In the genomic region with DNA sequence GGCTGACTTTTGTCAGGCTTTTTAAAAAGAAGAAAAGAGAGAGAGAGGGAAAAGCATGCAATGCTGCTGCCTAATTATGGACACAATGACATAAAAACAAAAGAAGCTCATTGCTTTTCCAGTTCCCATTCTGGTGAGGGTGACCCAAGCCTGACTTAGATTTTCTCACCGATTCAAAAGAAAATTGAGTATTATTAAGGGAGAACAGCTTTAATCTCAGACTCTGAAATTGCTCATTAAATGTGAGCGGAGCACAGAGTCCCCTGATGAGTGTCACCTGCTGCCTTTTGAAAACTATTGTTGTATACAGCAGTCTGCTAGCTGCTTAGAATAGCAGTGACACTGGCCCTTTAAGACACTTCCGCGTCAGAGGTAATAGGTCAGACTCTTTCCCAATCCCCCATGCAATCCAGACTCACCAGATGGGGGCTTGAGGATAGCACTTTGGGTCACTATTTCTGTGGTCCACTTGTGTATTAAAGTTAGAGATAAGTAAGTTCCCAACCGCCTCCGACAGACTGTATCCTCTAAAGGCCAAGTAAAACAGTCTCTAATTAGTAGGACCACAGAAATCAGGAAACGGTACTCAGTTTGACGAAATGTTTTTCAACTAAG, we compare ENCODE assay signal across 28 mouse cellular contexts.
A peak's percentile ranks its signal among the peaks of the same experiment; 100 is the strongest.
DNase-seq lines count a peak whose midpoint lies in the region; ATAC-seq and TF ChIP-seq lines count a peak whose summit lies in the region.
"Had no signal": no experiment of that assay in that cellular context is flagged by ENCODE, and none has a peak within 500 bp of the region (broad histone marks: within the 10 kb centered on the region; RNA-seq: fewer than 3 reads in every experiment).

No protein-coding gene starts in this region.

- TF ChIP-seq EP300 in lung, postnatal 0 days (IDR thresholded peaks at IDR 0.05), result no peak

- H3K9ac ChIP-seq in lung, postnatal 0 days (replicated peaks; ENCODE audit: low read depth), result no peak overlapping the region
- H3K9ac ChIP-seq: heart, embryonic 13.5 days; liver, embryonic 15.5 days; lung, embryonic 14.5 days; neural tube, embryonic 12.5 days; stomach, embryonic 15.5 days had no signal

- WGBS in lung, postnatal 0 days, result 67% methylated on average over 8 of the region's 8 CpGs

- ATAC-seq in lung, postnatal 0 days, result no peak
- ATAC-seq: activated CD4-positive, CD25-positive, alpha-beta regulatory T cell, adult 4 months; intestine, embryonic 16.5 days; midbrain, embryonic 16.5 days had no signal

- no peaks in the 10 kb centered on the region for H3K27me3 ChIP-seq in lung, postnatal 0 days (replicated peaks; ENCODE audit: insufficient read depth, low read length)
- H3K27me3 ChIP-seq: CH12.LX; heart, embryonic 13.5 days; liver, embryonic 15.5 days; neural tube, embryonic 12.5 days; stomach, embryonic 15.5 days had no signal

- no peaks in the 10 kb centered on the region; the same call in 1 of the 2 replicates for H3K4me1 ChIP-seq in lung, postnatal 0 days (ENCODE audit: insufficient read depth, low read depth, low read length)
- H3K4me1 ChIP-seq: liver, embryonic 15.5 days; stomach, embryonic 15.5 days had no signal

- H3K36me3 ChIP-seq in lung, postnatal 0 days (ENCODE audit: insufficient read depth, low read length), result no peaks in the 10 kb centered on the region
- H3K36me3 ChIP-seq: heart, embryonic 13.5 days; liver, embryonic 15.5 days; neural tube, embryonic 12.5 days; stomach, embryonic 15.5 days had no signal

- intact Hi-C loops in gastrocnemius, adult 2 months (cut with DNase I), result no loop called here

- H3K4me3 ChIP-seq in gastrocnemius, adult 2 months, result no peak overlapping the region
- no peak overlapping the region for H3K4me3 ChIP-seq in lung, postnatal 0 days (ENCODE audit: low read depth, low read length)
- H3K4me3 ChIP-seq: erythroblast, embryonic 14.5 days; heart, embryonic 13.5 days; liver, embryonic 15.5 days; neural tube, embryonic 12.5 days; stomach, embryonic 15.5 days had no signal

- H3K27ac ChIP-seq in gastrocnemius, adult 2 months, result peak overlapping the region; percentile 58
- H3K27ac ChIP-seq in lung, postnatal 0 days (ENCODE audit: low read length), result no peak overlapping the region
- H3K27ac ChIP-seq: heart, embryonic 13.5 days; kidney, postnatal 0 days; liver, embryonic 15.5 days; neural tube, embryonic 12.5 days; stomach, embryonic 15.5 days had no signal

- peak; percentile 32 for DNase-seq in adrenal gland, postnatal 10 days
- no peak for DNase-seq in adrenal gland, adult 2 months
- no peak for DNase-seq in gastrocnemius, adult 2 months
- no peak for DNase-seq in gastrocnemius, postnatal 25 days
- DNase-seq in lung, postnatal 0 days (ENCODE audit: low spot score), result peak; percentile 36
- DNase-seq in lung, postnatal 14 days, result no peak
- no peak for DNase-seq in kidney, postnatal 36 days
- DNase-seq: cerebellum, adult 18-20 months; cerebellum, postnatal 10 days; gastrocnemius, postnatal 36 days; heart, postnatal 10 days; kidney, adult 8-10 months; layer of hippocampus, postnatal 36 days; left cerebral cortex, postnatal 4 days; lung, embryonic 14.5 days; lung, postnatal 36 days; right cerebral cortex, postnatal 14 days had no signal

- no peaks in the 10 kb centered on the region for H3K9me3 ChIP-seq in lung, postnatal 0 days (ENCODE audit: low read length)
- H3K9me3 ChIP-seq: heart, embryonic 13.5 days; liver, embryonic 15.5 days; neural tube, embryonic 12.5 days; stomach, embryonic 15.5 days had no signal

- no peak for TF ChIP-seq CTCF in gastrocnemius, adult 2 months (IDR thresholded peaks at IDR 0.05)
- no peak for TF ChIP-seq CTCF in lung, postnatal 0 days (IDR thresholded peaks at IDR 0.05)

- H3K4me2 ChIP-seq in lung, postnatal 0 days (replicated peaks; ENCODE audit: low read depth, low read length), result no peak overlapping the region
- H3K4me2 ChIP-seq: heart, embryonic 13.5 days; liver, embryonic 15.5 days; lung, embryonic 14.5 days; midbrain, embryonic 11.5 days; neural tube, embryonic 12.5 days; stomach, embryonic 15.5 days had no signal

Comparison
In these comparisons a context has a peak if more than half of its experiments do, and no peak if none do; other contexts are left out.
1. DNase-seq: peak in adrenal gland, postnatal 10 days (single experiment) and lung, postnatal 0 days (single experiment); none in adrenal gland, adult 2 months (single experiment), gastrocnemius, adult 2 months (single experiment), gastrocnemius, postnatal 25 days (single experiment), lung, postnatal 14 days (single experiment) and kidney, postnatal 36 days (0 of 2).